In the genomic region with DNA sequence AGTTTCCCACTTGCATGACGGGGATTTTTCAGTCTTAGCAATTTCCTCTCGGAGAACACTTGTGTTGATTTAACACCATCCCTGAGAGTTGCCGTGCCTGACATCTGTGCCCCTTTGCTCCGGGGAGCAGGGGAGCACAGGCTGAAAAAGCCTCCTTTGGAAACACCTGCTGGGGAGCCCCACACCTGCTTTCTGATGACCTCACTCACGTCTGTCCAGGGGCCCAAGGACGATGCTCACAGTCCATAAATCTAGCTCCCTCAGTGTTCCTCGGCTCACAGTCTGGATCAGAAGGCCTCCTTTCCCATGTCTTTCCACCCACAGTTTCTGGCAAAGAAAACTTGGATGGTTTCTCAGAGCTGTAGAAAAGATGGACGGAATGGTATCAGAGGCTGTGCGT, we compare ENCODE assay signal across 22 mouse cellular contexts.
DNase-seq lines count a peak whose midpoint lies in the region; ATAC-seq lines count a peak whose summit lies in the region.
"Had no signal": no experiment of that assay in that cellular context is flagged by ENCODE, and none has a peak within 500 bp of the region (broad histone marks: within the 10 kb centered on the region; RNA-seq: fewer than 3 reads in every experiment).

No protein-coding gene starts in this region.

- H3K4me3 ChIP-seq in intestine, embryonic 14.5 days (ENCODE audit: low read depth, low read length) = no peak overlapping the region
- H3K4me3 ChIP-seq in intestine, embryonic 16.5 days (ENCODE audit: low read length) = no peak overlapping the region
- no peak overlapping the region for H3K4me3 ChIP-seq in limb, embryonic 11.5 days (ENCODE audit: low read depth, low read length)
- H3K4me3 ChIP-seq in limb, embryonic 15.5 days = no peak overlapping the region
- H3K4me3 ChIP-seq in embryonic facial prominence, embryonic 10.5 days = no peak overlapping the region
- H3K4me3 ChIP-seq: erythroblast, embryonic 14.5 days; forebrain, embryonic 10.5 days; heart, embryonic 15.5 days; hindbrain, embryonic 13.5 days; intestine, embryonic 15.5 days had no signal

- WGBS in intestine, embryonic 14.5 days = 50% methylated on average over 9 of the region's 9 CpGs
- WGBS in intestine, embryonic 16.5 days = 59% methylated on average over 9 of the region's 9 CpGs
- 39% methylated on average over 9 of the region's 9 CpGs for WGBS in limb, embryonic 11.5 days
- WGBS in limb, embryonic 15.5 days = 26% methylated on average over 9 of the region's 9 CpGs
- 77% methylated on average over 9 of the region's 9 CpGs for WGBS in embryonic facial prominence, embryonic 10.5 days

- no peak overlapping the region for H3K4me2 ChIP-seq in intestine, embryonic 14.5 days (ENCODE audit: low read length)
- no peak overlapping the region for H3K4me2 ChIP-seq in intestine, embryonic 16.5 days (ENCODE audit: low read depth, low read length)
- H3K4me2 ChIP-seq in limb, embryonic 11.5 days (ENCODE audit: low read depth, severe bottlenecking) = no peak overlapping the region
- H3K4me2 ChIP-seq in limb, embryonic 15.5 days = no peak overlapping the region
- H3K4me2 ChIP-seq: heart, embryonic 11.5 days; heart, embryonic 15.5 days; hindbrain, embryonic 13.5 days; intestine, embryonic 15.5 days had no signal

- H3K9me3 ChIP-seq in intestine, embryonic 14.5 days (ENCODE audit: control insufficient read depth, low read length) = 0 out of 2 replicates have a peak, but pooled peaks cover 2% of the 10 kb centered on the region
- H3K9me3 ChIP-seq in intestine, embryonic 16.5 days (ENCODE audit: control insufficient read depth, low read length) = no peaks in the 10 kb centered on the region
- H3K9me3 ChIP-seq in limb, embryonic 11.5 days (ENCODE audit: control insufficient read depth, low read length) = no peaks in the 10 kb centered on the region; the same call in 1 of the 2 replicates
- no peaks in the 10 kb centered on the region for H3K9me3 ChIP-seq in limb, embryonic 15.5 days
- H3K9me3 ChIP-seq in embryonic facial prominence, embryonic 10.5 days = no peaks in the 10 kb centered on the region
- H3K9me3 ChIP-seq: forebrain, embryonic 10.5 days; heart, embryonic 15.5 days; hindbrain, embryonic 13.5 days; intestine, embryonic 15.5 days had no signal

- no peaks in the 10 kb centered on the region for H3K4me1 ChIP-seq in intestine, embryonic 14.5 days (replicated peaks; ENCODE audit: control insufficient read depth, insufficient read depth, low read length)
- no peaks in the 10 kb centered on the region for H3K4me1 ChIP-seq in intestine, embryonic 16.5 days (ENCODE audit: control insufficient read depth, insufficient read depth, low read length)
- H3K4me1 ChIP-seq in limb, embryonic 11.5 days (ENCODE audit: control insufficient read depth, insufficient read depth, low read length) = peaks cover 3% of the 10 kb centered on the region; the same call in 1 of the 2 replicates
- H3K4me1 ChIP-seq in limb, embryonic 15.5 days = peaks cover 8% of the 10 kb centered on the region
- H3K4me1 ChIP-seq in embryonic facial prominence, embryonic 10.5 days = no peaks in the 10 kb centered on the region
- H3K4me1 ChIP-seq: heart, embryonic 15.5 days; hindbrain, embryonic 13.5 days; intestine, embryonic 15.5 days had no signal

- peak; percentile 35 for DNase-seq in intestine, embryonic 14.5 days (ENCODE audit: low spot score)
- DNase-seq in forelimb bud, embryonic 11.5 days (ENCODE audit: low read depth, low spot score) = peak; percentile 49
- peak; percentile 47 for DNase-seq in limb, embryonic 11.5 days (ENCODE audit: low spot score)
- DNase-seq in embryonic facial prominence, embryonic 10.5 days (ENCODE audit: low spot score) = no peak
- DNase-seq: adrenal gland, adult 8-10 months; cerebellum, adult 11 months; cerebellum, adult 9-10 months; cerebellum, postnatal 36 days; gastrocnemius, postnatal 36 days; heart, adult 18-20 months; heart, postnatal 14 days had no signal

- ATAC-seq in intestine, embryonic 14.5 days (replicated peaks; ENCODE audit: low FRiP score, low TSS enrichment, low read depth) = no peak
- no peak for ATAC-seq in intestine, embryonic 16.5 days
- 0 out of 2 replicates have a peak, but pooled peaks have one; percentile 17 for ATAC-seq in limb, embryonic 11.5 days (ENCODE audit: insufficient number of reproducible peaks, low FRiP score, low TSS enrichment, low read depth)
- peak; percentile 67; the same call in 1 of the 2 replicates for ATAC-seq in limb, embryonic 15.5 days (ENCODE audit: insufficient number of reproducible peaks, low FRiP score, low TSS enrichment, low read depth)
- no peak for ATAC-seq in activated CD4-positive, CD25-positive, alpha-beta regulatory T cell, adult 4 months
- ATAC-seq: forebrain, embryonic 14.5 days; hindbrain, postnatal 0 days; intestine, embryonic 15.5 days had no signal

- H3K9ac ChIP-seq in intestine, embryonic 14.5 days (ENCODE audit: low read length) = no peak overlapping the region
- no peak overlapping the region for H3K9ac ChIP-seq in intestine, embryonic 16.5 days (ENCODE audit: low read depth, low read length)
- no peak overlapping the region for H3K9ac ChIP-seq in limb, embryonic 11.5 days (ENCODE audit: low read length)
- no peak overlapping the region for H3K9ac ChIP-seq in limb, embryonic 15.5 days
- H3K9ac ChIP-seq: heart, embryonic 15.5 days; hindbrain, embryonic 13.5 days; intestine, embryonic 15.5 days had no signal

- no peaks in the 10 kb centered on the region for H3K36me3 ChIP-seq in intestine, embryonic 14.5 days (ENCODE audit: control insufficient read depth, insufficient read depth, low read length)
- no peaks in the 10 kb centered on the region for H3K36me3 ChIP-seq in intestine, embryonic 16.5 days (ENCODE audit: control insufficient read depth, insufficient read depth, low read length)
- no peaks in the 10 kb centered on the region for H3K36me3 ChIP-seq in limb, embryonic 11.5 days (ENCODE audit: control insufficient read depth, insufficient read depth, low read length)
- no peaks in the 10 kb centered on the region for H3K36me3 ChIP-seq in limb, embryonic 15.5 days
- no peaks in the 10 kb centered on the region for H3K36me3 ChIP-seq in embryonic facial prominence, embryonic 10.5 days (replicated peaks)
- H3K36me3 ChIP-seq: forebrain, embryonic 10.5 days; heart, embryonic 15.5 days; hindbrain, embryonic 13.5 days; intestine, embryonic 15.5 days had no signal

- H3K27me3 ChIP-seq in intestine, embryonic 14.5 days (replicated peaks; ENCODE audit: control insufficient read depth, insufficient read depth, low read length) = no peaks in the 10 kb centered on the region
- H3K27me3 ChIP-seq in intestine, embryonic 16.5 days (replicated peaks; ENCODE audit: control insufficient read depth, insufficient read depth, low read length) = no peaks in the 10 kb centered on the region
- no peaks in the 10 kb centered on the region for H3K27me3 ChIP-seq in limb, embryonic 11.5 days (ENCODE audit: control insufficient read depth, insufficient read depth, low read length)
- H3K27me3 ChIP-seq in limb, embryonic 15.5 days = no peaks in the 10 kb centered on the region
- no peaks in the 10 kb centered on the region for H3K27me3 ChIP-seq in embryonic facial prominence, embryonic 10.5 days (replicated peaks; ENCODE audit: low read depth, poor library complexity, severe bottlenecking)
- H3K27me3 ChIP-seq: heart, embryonic 15.5 days; hindbrain, embryonic 13.5 days; intestine, embryonic 15.5 days had no signal

- H3K27ac ChIP-seq in intestine, embryonic 14.5 days (ENCODE audit: low read depth) = peak overlapping the region; percentile 16; the same call in 1 of the 2 replicates
- no peak overlapping the region for H3K27ac ChIP-seq in intestine, embryonic 16.5 days (ENCODE audit: low read length)
- no peak overlapping the region for H3K27ac ChIP-seq in limb, embryonic 11.5 days (replicated peaks; ENCODE audit: low read depth, low read length)
- H3K27ac ChIP-seq in limb, embryonic 15.5 days = peak overlapping the region; percentile 64
- H3K27ac ChIP-seq in embryonic facial prominence, embryonic 10.5 days (replicated peaks) = no peak overlapping the region
- H3K27ac ChIP-seq: forebrain, embryonic 10.5 days; heart, embryonic 15.5 days; hindbrain, embryonic 13.5 days; hindbrain, postnatal 0 days; intestine, embryonic 15.5 days had no signal

Comparison
In these comparisons a context has a peak if more than half of its experiments do, and no peak if none do; other contexts are left out.
1. H3K27ac ChIP-seq: peak in intestine, embryonic 14.5 days (single experiment) and limb, embryonic 15.5 days (single experiment); none in intestine, embryonic 16.5 days (single experiment), limb, embryonic 11.5 days (single experiment) and embryonic facial prominence, embryonic 10.5 days (single experiment).
2. ATAC-seq: peak in limb, embryonic 11.5 days (single experiment) and limb, embryonic 15.5 days (single experiment); none in intestine, embryonic 14.5 days (single experiment), intestine, embryonic 16.5 days (single experiment) and activated CD4-positive, CD25-positive, alpha-beta regulatory T cell, adult 4 months (single experiment).